Mouse (Mus musculus) bone marrow, adult 2 months (tissue): ENCODE results near the gene Tec.

ENCODE experiments used
- CTCF ChIP-seq: fragments of 200-500 bp; IDR thresholded peaks from 2 replicates; pipeline ENCODE4 v1.5.1; 2011; ENCODE audit warnings: low read length, control low read depth; ENCODE audit not compliant: control insufficient read depth, insufficient read depth
- POLR2A ChIP-seq: fragments of 200-500 bp; IDR thresholded peaks from 2 replicates; pipeline ENCODE4 v1.6.1; 2011; ENCODE audit warnings: low read depth, mild to moderate bottlenecking, control low read depth, low read length, borderline replicate concordance; ENCODE audit not compliant: control insufficient read depth

- TF ChIP-seq POLR2A (no peak), CTCF (no peak)
These were observed 69.7 kb downstream of the Tec start for GRCm38 (mm10) chr5:72798563-72798962.
